Mouse (Mus musculus): ENCODE data around the gene Vrk2. TPM values are rescaled to one million over a fixed set of nuclear protein-coding genes. Genes with fewer than 3 reads are reported as not detected.

Vrk2 gene
- total RNA-seq, 2 experiments from 2014 or later = 2.6 to 5.3 TPM

DNA sequence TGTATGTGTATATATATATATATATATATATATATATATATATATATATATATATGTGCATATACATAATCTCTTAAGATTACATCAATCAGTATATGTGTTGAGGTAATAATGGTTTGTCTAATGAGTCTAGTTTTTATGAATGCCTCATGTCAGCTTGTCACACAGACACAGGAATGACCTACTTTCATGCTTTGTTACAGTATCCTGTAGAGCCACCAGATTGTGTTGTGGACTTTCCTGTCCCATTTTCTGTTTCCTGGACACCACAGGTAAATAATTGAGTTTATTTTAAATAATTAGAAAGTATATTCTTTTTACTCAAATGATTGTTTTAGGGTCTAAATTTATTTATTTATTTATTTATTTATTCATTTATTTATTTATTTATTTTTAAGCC lies 159.6 kb downstream of the Vrk2 start:
- no peak for DNase-seq (ENCODE audit: low spot score in 2 of 2)

DNA sequence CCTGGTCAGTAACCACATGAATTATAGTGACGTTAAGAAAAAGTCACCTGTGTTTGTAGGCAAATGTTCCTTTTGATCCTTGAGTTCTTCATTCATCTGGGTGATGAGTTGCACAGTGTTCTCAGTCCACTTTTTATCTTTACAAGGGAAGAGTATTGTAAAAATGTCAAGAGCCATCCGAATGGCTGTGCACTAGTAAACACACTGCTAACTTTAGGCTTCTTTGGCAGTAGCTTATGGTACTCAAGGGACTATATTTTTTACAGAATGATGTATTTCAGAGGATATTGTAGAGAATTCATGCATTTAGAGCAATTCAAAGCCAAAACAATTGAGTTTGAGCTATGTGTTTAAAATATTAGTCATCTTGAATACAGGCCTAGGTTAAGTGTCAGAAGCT lies 172.3 kb downstream of the Vrk2 start:
- DNase-seq (ENCODE audit: low spot score in 2 of 2) = no peak

Other genes with a start within 250 kb of the Vrk2 start
- gene Fancl, start 207.9 kb downstream of the Vrk2 start, total RNA-seq (2021) = 10 to 100 TPM; 11.5 to 12.2 TPM
- gene Gm6899, start 758 bp downstream of the Vrk2 start, total RNA-seq (2021) = not detected